Mouse (Mus musculus) cerebellum, adult (tissue): ENCODE measurements around the gene Rbm34.
"Not testable (repeated sequence)": the region's sequence is repeated elsewhere in the genome, so short reads cannot be mapped to it uniquely, and the experiment has no call there.

ENCODE experiments used
- ATAC-seq: cut with Nextera tagmentation; 2 replicates; pipeline ENCODE4 v1.9.2; 2017; ENCODE audit warnings: mild to moderate bottlenecking, moderate library complexity, mixed read lengths; ENCODE audit not compliant: insufficient number of reproducible peaks, low FRiP score, low TSS enrichment

The Rbm34 gene

GRCm38 (mm10) chr8:126970579-126971313 is at the start of gene Rbm34:
Gene Rbm34 (minus strand): TSS chr8:126971071.
- peak; percentile 97 for ATAC-seq

GRCm38 (mm10) chr8:127011668-127012067 is 40.8 kb upstream of the Rbm34 start:
- no peak for ATAC-seq

- no peak for ATAC-seq
Measured at GRCm38 (mm10) chr8:126994506-126994905, 23.6 kb upstream of the Rbm34 start.

GRCm38 (mm10) chr8:126989363-126990153 is 18.7 kb upstream of the Rbm34 start:
- ATAC-seq, result no peak

GRCm38 (mm10) chr8:126988346-126989006 is 17.6 kb upstream of the Rbm34 start:
- no peak for ATAC-seq

- ATAC-seq, result peak; percentile 68
Measured at GRCm38 (mm10) chr8:126986495-126986894, 15.6 kb upstream of the Rbm34 start.

- no peak for ATAC-seq
Measured at GRCm38 (mm10) chr8:126980046-126980445, 9.2 kb upstream of the Rbm34 start.

- no peak for ATAC-seq
Measured at GRCm38 (mm10) chr8:126979091-126979920, 8.4 kb upstream of the Rbm34 start.

GRCm38 (mm10) chr8:126978535-126978934 is 7.7 kb upstream of the Rbm34 start:
- not testable (repeated sequence) for ATAC-seq

- no peak for ATAC-seq
Measured at GRCm38 (mm10) chr8:126978028-126978427, 7.2 kb upstream of the Rbm34 start.

GRCm38 (mm10) chr8:126976608-126977348 is 5.9 kb upstream of the Rbm34 start:
- ATAC-seq, result no peak

- no peak for ATAC-seq
Measured at GRCm38 (mm10) chr8:126975706-126976105, 4.8 kb upstream of the Rbm34 start.

GRCm38 (mm10) chr8:126974511-126974910 is 3.6 kb upstream of the Rbm34 start:
- no peak for ATAC-seq

GRCm38 (mm10) chr8:126973686-126974265 is 2.9 kb upstream of the Rbm34 start:
- no peak for ATAC-seq

GRCm38 (mm10) chr8:126972649-126973048 is 1.8 kb upstream of the Rbm34 start:
- ATAC-seq, result no peak

- no peak for ATAC-seq
Measured at GRCm38 (mm10) chr8:126972102-126972501, 1.2 kb upstream of the Rbm34 start.

- ATAC-seq, result peak; percentile 23; the same call in 1 of the 2 replicates
Measured at GRCm38 (mm10) chr8:126971314-126971664, 418 bp upstream of the Rbm34 start.

GRCm38 (mm10) chr8:126969546-126969945 is 1.3 kb downstream of the Rbm34 start:
- ATAC-seq, result no peak

GRCm38 (mm10) chr8:126968107-126968506 is 2.8 kb downstream of the Rbm34 start:
- ATAC-seq, result no peak
